Mouse (Mus musculus): ENCODE measurements around the gene Klhl5.

DNA sequence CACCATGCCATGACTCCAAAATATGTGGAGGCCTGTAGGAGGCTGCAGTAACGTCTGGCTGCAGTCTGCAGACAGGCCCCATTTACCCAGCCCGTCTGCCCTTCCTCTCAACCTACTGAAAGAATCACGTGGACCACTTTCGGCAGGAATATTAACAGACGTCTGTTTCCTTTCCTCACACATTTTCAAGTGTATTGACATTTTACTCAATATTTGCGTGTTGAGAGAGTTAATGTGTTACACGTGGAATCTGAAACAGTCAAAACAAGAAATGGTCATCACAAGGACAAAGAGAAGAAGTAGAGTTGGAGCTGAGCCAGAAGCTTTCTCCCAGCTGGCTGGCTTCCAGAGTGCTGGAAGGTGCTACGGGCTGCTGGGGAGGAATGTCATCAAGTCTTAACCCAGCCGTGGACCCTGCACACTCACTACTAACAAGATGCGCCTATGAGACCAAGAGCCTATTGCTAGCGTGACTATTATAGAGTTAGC, 69.7 kb downstream of the Klhl5 start:
- TF ChIP-seq POLR2A (IDR thresholded peaks at IDR 0.05; ENCODE audit: borderline replicate concordance, extremely low read depth, insufficient read depth, insufficient read length, poor library complexity, severe bottlenecking) (no peak), CTCF (IDR thresholded peaks at IDR 0.05; ENCODE audit: borderline replicate concordance, extremely low read depth, insufficient read depth, insufficient read length) (no peak)

Measured in brain, embryonic 14.5 days (tissue).